Mouse (Mus musculus): ENCODE data around the gene Orm2.
A peak's percentile ranks its signal among the peaks of the same experiment; 100 is the strongest.

The Orm2 gene

GRCm38 (mm10) chr4:63377483-63377882 lies 15.2 kb downstream of the Orm2 start:
- no peak for DNase-seq (ENCODE audit: low read depth, low spot score)

DNA sequence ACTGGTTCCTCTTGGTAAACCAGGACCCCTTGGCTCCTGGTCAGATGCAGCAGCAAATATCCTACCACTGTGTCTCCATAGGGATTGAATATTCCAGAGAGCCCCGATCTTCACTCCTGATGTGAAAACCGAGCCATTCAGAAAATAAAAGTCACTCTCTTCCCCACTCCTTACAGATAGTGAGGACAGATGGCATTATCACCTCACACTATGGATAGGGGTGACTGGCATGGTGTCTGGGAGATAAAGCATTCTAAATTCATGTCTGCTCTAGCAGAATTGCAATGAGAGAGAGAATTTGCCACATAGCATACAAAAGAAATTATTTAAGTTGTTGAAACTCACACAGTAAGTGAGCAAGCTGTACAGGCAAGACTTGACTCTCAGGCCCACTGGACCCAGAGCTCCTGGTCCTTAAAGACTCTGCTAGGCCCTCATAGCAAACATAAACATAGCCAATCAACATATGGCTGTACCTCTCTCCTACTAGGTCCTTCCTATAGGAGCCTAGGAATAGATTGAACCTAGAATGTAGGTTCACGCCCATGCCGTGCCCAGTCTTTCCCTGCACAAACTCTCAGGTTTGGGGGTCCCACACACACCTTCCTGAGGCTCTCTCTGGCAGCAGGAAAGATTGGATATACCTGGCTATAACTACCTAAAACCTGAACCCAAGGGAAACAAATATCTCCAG lies 20.6 kb downstream of the Orm2 start:
- no peak for DNase-seq (ENCODE audit: low read depth, low spot score)

DNA sequence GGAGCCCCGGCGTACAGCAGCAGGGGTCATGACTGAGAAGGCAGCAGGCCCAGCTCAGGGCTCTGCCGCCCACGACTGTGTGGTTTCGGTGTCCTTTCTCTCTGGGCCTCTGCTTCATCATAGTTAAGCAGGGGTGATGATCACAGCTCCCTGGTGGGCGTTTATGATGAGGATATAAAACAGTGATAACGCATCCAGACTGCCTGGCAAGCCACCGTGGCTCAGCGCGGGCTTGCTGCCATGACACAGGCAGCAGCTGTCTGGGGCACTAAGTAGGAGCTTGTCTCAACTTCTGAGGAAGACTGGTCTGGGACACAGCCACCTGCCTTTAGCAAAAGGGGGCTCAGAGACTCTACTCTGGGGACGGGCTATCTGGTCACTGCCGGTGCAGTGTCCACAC lies 21.2 kb downstream of the Orm2 start:
- no peak for DNase-seq (ENCODE audit: low read depth, low spot score)

GRCm38 (mm10) chr4:63384262-63384661 lies 22.0 kb downstream of the Orm2 start:
- DNase-seq (ENCODE audit: low read depth, low spot score), result no peak

DNA sequence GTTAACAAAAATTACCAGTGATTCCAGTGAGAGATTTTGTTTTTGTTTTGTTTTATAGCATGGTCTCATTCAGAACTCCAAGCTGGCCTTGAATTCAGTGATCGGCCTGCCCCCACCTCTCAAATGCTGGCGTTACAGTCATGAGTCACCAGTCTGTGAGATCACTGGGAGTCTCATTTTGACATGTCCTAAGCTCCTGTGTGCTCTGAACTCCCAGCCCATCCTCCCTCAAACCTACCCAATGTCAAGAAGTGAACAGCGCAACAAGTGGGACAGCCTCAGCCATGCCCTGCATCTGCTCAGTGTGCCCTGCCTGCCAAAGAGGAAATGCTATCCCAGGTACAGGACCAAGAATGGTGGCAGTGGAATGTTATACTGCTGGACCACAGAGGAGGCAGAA lies 23.0 kb downstream of the Orm2 start:
- no peak for DNase-seq (ENCODE audit: low read depth, low spot score)

DNA sequence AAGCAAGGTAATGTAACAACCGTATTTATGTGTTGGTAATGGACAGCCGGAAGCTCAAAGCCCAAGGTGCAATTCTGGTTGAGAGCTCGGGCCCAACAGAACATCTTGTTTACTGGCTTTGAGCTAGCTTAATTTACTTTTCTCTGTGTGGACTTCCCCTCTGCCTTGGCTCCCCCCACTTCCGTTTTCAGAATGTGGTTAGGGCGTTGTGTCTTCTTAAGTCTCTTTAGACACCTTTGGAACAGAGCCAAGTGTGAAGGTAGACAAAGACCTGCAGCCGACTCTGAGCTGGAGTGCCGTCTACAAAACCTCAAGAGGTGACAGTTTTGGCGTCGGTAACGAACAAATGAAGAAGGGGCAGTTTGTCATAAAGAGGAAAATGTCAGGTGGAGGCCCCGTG lies 23.5 kb downstream of the Orm2 start:
- peak; percentile 64 for DNase-seq (ENCODE audit: low read depth, low spot score)

DNA sequence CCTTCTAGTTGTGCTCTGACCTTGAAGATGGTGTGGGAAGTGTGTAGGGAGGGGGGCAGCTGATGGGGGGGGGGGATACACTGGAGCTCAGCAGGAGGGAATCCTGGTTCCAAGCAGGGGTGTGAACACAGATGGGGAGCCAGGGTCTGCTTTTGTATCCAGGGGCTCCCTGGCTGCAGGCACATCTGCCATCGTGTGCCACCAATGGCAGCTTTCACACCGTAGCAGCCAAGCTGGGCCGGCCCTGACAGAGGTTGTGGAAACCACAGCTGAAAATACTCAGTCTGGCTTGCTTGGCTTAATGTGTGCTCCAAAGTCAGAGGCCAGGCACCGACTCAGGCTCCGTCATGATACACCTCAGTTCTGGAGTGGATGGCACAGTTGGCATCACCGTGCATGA lies 25.8 kb downstream of the Orm2 start:
- no peak for DNase-seq (ENCODE audit: low read depth, low spot score)

GRCm38 (mm10) chr4:63389121-63389886 lies 27.1 kb downstream of the Orm2 start:
- no peak for DNase-seq (ENCODE audit: low read depth, low spot score)

GRCm38 (mm10) chr4:63389887-63390528 lies 27.8 kb downstream of the Orm2 start:
- DNase-seq (ENCODE audit: low read depth, low spot score), result no peak

GRCm38 (mm10) chr4:63391322-63391721 lies 29.1 kb downstream of the Orm2 start:
- DNase-seq (ENCODE audit: low read depth, low spot score), result no peak

- no peak for DNase-seq (ENCODE audit: low read depth, low spot score)
Measured at GRCm38 (mm10) chr4:63397981-63398537, 35.8 kb downstream of the Orm2 start.

DNA sequence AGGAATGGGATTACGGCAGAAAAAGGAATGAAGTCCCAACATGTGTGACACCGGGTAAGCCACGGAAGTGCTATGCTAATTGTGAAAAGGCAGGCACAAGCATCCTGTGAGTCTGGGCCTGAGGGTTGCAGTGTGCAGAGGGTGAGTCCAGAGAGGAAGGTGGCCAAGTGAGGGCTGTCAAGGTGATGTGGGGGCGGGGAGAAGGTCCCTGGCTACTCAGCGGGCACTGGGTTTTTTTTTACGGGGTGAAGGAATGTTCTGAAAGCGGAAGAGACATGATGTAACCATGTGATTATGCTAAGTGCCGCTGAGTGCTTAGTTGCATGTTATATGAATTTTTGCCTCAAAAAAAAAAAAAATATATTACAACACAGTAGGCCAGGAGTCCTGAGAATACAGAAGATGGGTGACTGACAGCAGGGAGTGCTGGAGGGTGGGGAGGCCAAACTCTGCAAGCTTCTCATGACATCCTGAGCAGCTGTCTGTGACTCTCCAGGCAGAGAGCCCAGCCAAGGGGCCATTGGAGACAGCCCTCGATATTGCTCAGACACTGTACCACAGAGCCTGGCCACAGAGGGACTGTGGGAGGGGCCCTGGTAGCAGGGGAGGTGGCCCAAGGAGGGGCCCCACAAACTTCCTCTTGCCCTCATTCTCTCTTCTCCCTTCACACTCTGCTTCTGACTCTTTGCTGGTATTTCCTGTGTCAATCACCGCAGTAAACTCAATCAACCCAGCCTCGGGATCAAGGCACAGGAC lies 36.8 kb downstream of the Orm2 start:
- peak; percentile 54 for DNase-seq (ENCODE audit: low read depth, low spot score)

DNA sequence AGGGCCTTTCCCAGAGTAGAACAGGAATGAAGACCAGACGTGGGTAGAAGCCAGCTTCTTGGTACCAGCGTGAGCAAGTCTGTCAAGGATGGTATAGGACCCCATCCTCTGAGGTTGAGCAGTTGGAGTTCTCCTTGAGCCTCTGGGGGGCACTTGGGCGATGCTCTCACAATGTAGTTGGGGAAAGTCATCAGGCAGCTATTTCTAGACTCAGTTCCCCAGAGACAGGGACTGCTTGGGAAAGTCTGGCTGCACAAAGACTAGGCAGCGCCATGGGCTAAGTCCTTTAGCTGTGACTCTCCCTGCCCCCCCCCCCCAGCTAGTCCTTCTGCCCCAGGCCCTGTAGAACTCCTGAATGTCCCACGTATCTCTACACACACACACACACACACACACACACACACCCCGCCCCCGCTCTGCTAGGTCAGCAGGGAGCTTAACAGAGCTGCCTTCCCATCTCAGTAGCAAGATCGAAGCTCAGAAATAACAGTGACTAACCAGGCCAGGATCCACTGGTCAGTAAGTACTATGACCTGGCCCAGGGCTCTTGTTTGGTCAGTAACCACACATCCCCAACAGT lies 37.5 kb downstream of the Orm2 start:
- peak; percentile 42 for DNase-seq (ENCODE audit: low read depth, low spot score)

DNA sequence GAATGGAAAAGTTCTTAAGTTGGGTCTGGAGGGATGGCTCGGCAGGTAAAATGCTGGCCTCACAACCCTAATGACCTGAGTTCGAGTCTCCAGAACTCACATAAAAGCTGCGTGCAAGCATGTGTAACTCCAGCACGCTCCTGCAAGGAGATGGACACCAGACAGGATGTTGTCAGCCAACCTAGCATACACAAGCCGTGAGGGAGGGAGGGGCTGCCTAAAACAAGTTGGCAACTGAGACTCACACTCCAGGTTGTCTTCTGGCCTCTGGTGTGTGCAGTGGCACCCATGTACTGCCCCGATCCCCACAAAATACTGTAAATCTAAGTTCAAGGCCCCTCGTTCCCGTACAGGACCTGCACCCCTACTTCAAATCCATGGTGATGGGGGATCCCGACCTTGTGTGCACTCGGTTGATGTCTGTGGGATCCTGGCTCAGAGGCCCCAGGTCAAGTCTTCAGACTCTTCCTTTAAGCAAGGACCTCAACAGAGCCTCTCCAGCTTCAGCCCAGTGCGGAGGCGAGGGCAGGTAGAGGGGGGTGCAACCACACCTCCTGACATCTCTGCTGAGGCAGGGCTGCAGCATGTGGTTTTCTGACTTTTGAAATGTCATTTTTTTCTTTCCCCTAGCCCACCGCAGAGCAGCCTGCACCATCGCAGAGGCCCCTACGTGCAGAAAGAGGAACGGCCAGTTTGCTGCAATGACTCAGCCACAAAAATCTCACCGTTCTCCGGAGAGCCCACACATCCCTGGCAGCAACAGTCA lies 38.5 kb downstream of the Orm2 start:
- no peak for DNase-seq (ENCODE audit: low read depth, low spot score)

- no peak for DNase-seq (ENCODE audit: low read depth, low spot score)
Measured at GRCm38 (mm10) chr4:63401620-63402019, 39.4 kb downstream of the Orm2 start.

DNA sequence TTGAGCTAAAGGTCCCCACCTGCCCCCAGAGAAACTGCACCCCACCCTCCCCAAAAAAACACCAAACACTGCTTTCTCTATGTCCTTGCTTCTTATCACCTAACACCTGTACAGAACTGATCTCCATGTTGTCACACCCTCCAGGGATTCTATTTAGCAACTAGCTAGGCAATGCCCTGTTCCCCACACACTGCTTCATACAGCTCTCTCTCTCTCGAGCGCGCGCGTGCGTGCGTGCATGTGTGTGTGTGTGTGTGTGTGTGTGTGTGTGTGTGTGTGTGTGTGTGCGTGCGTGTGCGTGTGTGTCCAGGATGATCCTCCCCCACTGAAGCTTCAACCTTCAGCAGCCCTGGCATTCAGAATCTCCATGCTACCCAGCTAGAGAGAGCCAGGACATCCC lies 39.8 kb downstream of the Orm2 start:
- DNase-seq (ENCODE audit: low read depth, low spot score), result no peak

GRCm38 (mm10) chr4:63402558-63402957 lies 40.3 kb downstream of the Orm2 start:
- DNase-seq (ENCODE audit: low read depth, low spot score), result no peak

DNA sequence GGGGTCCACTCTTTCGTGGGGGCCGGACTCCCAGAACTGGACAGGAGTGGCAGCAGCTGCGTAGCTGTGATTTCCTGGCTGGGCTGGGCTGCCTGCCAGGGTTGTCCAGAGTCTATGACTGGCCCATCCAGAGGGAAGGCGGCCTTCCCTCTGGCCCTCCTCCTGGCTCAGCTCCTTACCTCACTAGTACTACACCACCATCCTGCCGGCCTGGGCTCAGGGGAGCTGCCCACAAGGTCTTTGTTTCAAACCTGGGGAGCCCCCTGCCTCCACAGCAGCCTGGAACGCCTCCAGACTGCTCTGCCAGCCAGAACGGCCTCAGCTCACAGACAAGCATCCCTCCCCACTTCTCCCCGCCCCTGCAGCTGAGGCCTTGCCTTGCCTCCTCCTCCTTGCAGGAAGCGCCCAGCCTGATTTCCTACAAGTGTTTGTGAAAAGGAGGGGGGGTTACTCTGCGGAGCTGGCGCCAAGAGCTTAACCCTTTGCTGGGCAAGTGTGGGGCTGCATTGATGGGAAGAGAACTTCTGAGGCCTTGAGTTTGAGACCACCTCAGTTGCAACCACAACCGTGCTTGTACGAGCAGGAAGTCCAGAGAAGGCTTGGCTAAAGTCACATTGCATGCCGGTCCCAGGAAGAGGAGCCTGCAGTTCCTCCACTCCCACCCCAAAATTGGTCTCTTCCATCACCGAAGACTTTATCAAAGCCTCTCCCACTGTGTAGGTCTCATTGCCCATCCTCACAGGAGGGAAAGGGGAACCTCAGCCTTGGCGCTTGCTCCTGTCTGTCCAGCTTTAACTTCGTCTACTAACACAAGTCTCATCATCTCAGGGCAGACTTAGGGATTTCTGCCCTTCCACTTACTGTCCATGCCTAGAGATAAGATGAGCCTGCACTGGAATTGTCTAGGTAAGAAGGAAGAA lies 41.1 kb downstream of the Orm2 start, which contains the start of gene Akna:
TSS of gene Akna (minus strand) at position 315 of the 920 bp plus-strand sequence.
- DNase-seq (ENCODE audit: low read depth, low spot score), result peak; percentile 89

DNA sequence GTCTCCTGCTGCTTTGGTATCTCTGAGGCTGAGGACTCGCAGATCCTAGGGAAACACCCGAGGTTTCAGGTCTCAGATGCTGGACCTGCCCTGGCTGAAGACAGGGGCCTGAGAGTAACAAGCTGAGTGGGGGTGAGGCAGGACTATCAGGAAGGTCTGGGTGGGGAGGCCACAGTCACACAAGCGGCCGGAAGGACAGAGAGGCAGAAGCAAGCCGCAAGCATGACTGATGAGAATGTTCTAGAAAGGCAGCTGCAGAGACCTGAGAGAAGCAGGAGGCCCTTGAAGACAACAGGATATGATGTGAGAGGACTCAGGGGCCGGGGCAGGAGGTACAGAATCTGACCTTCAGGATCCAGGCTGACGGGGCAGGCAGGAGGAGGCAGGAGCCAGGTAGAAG lies 42.0 kb downstream of the Orm2 start:
- peak; percentile 45 for DNase-seq (ENCODE audit: low read depth, low spot score)
